Mouse (Mus musculus): ENCODE results near the gene Csmd2. TPM values are rescaled to one million over a fixed set of nuclear protein-coding genes. Genes with fewer than 3 reads are reported as not detected.
"Not testable (repeated sequence)": the region's sequence is repeated elsewhere in the genome, so short reads cannot be mapped to it uniquely, and the experiment has no call there.

Gene Csmd2
- polyA plus RNA-seq, 1 experiment from 2014 or later, result 4.3 TPM

GRCm38 (mm10) chr4:128594062-128594461 is 606.4 kb downstream of the Csmd2 start:
- 98% methylated on average over 5 of the region's 5 CpGs for WGBS
- H3K36me3 ChIP-seq (replicated peaks), result peaks cover 33% of the 10 kb centered on the region

DNA sequence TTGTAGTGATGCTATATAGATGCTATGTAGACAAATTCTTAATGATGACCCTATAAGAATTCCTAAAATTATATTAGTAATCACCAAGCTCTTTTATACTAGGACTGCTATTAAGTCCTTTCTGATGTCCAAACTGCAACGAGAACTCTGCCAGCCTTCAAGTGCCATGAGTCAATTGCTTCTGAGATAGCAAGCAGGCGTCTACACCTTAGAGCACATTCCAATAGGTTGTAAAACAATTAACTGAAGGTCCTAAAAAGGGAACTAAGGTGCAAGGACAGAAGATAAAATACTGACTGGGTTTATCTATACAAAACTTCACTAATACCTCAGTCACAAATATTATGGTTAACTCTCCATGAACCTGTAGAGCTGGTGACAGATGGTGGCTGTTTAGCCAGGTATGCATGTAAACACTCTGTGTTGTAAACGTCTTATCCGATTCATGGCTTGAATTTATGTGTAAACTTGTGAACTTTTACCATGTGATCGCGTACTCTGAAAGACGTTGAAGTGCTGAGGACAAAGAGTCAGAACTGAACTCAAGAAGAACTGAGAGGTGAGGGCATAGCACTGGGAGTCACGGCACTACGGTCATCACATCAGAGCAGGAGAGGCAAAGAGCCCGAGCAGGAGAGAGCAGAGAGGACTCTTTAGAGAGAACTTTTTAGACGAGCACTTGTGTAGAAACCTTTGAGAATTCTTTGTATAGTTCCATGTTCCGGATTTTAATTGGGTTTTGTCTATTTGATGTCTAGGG is 610.3 kb downstream of the Csmd2 start:
- no peak for ATAC-seq (ENCODE audit: low FRiP score)
- no peak overlapping the region for H3K27ac ChIP-seq
- peaks cover 27% of the 10 kb centered on the region for H3K36me3 ChIP-seq (replicated peaks)
- 91% methylated on average over 12 of the region's 12 CpGs for WGBS
- no peaks in the 10 kb centered on the region for H3K27me3 ChIP-seq
- no peak overlapping the region for H3K9ac ChIP-seq
- H3K9me3 ChIP-seq, result no peaks in the 10 kb centered on the region
- no peaks in the 10 kb centered on the region for H3K4me1 ChIP-seq
- no peak overlapping the region for H3K4me2 ChIP-seq
- no peak overlapping the region for H3K4me3 ChIP-seq (replicated peaks)

More at GRCm38 (mm10) chr4:128594062-128594461, 606.4 kb downstream of the Csmd2 start:
- Histone ChIP-seq H3K4me2 (no peak overlapping the region), H3K27me3 (no peaks in the 10 kb centered on the region), H3K9me3 (no peaks in the 10 kb centered on the region), H3K4me3 (replicated peaks) (no peak overlapping the region), H3K9ac (no peak overlapping the region), H3K27ac (no peak overlapping the region), H3K4me1 (no peaks in the 10 kb centered on the region)
- ATAC-seq (ENCODE audit: low FRiP score), result no peak

DNA sequence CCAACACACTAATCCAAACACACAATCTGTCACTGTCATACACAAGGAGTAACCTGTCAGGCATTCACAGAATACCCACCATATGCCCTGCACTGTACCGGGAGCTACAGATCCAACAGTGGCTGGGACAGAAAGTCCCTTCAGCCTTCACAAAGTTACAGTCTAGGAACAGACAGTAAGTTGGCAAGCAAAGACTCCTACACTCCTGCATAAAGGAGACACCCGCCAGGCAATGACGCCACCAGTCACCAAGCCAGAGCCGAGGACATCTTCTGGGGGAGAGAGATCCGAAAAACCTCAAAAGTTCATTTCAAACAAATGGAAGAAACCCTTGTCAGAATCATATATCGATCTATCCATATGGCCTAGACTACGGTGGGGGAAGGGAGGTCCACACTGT is 618.9 kb downstream of the Csmd2 start:
- Histone ChIP-seq H3K9me3 (no peaks in the 10 kb centered on the region), H3K27me3 (no peaks in the 10 kb centered on the region), H3K36me3 (replicated peaks) (peaks cover 29% of the 10 kb centered on the region), H3K4me3 (replicated peaks) (no peak overlapping the region), H3K27ac (no peak overlapping the region), H3K9ac (no peak overlapping the region), H3K4me2 (no peak overlapping the region), H3K4me1 (peaks cover 13% of the 10 kb centered on the region)
- no peak for ATAC-seq (ENCODE audit: low FRiP score)
- WGBS, result 97% methylated on average over 7 of the region's 7 CpGs

GRCm38 (mm10) chr4:128607661-128608060 is 620.0 kb downstream of the Csmd2 start:
- no peak overlapping the region for H3K27ac ChIP-seq
- peaks cover 13% of the 10 kb centered on the region for H3K4me1 ChIP-seq
- H3K9ac ChIP-seq, result no peak overlapping the region
- no peak overlapping the region for H3K4me2 ChIP-seq
- no peaks in the 10 kb centered on the region for H3K9me3 ChIP-seq
- peaks cover 21% of the 10 kb centered on the region for H3K36me3 ChIP-seq (replicated peaks)
- H3K27me3 ChIP-seq, result no peaks in the 10 kb centered on the region
- ATAC-seq (ENCODE audit: low FRiP score), result no peak
- no peak overlapping the region for H3K4me3 ChIP-seq (replicated peaks)
- WGBS, result 86% methylated on average over 11 of the region's 11 CpGs

- Histone ChIP-seq H3K4me2 (peak overlapping the region; percentile 77), H3K9me3 (no peaks in the 10 kb centered on the region), H3K4me1 (peaks cover 13% of the 10 kb centered on the region), H3K27ac (peak overlapping the region; percentile 31; the same call in 1 of the 2 replicates), H3K4me3 (replicated peaks) (peak overlapping the region; percentile 67), H3K27me3 (no peaks in the 10 kb centered on the region), H3K36me3 (replicated peaks) (peaks cover 4% of the 10 kb centered on the region), H3K9ac (peak overlapping the region; percentile 76)
- WGBS, result 11% methylated on average over 27 of the region's 27 CpGs
- peak; percentile 62 for ATAC-seq (ENCODE audit: low FRiP score)
Observed at GRCm38 (mm10) chr4:128609276-128609924, 621.7 kb downstream of the Csmd2 start.

DNA sequence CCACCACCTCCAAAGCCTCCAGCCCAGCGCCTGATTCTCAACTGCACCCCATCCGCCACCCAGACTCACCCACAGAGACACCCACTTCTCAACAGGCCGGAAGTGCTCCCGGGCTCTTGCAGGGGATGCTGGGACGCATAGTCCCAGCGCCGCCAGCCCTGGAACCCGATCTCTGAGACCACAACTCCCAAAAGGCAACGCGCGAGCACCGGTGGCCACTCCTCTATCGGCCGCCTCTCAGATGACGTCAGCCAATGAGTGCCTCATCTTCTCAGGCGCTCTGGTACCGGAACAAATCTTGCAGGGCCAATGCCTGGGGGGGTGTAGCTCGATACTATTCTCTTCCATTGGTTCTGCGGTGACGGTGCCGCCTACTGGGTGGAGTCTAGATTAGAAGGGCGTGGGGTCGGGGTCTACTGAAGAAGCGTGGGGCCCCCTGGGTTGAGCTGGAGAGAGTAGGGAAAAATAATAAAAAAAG is 622.3 kb downstream of the Csmd2 start, which contains the start of gene Zscan20:
TSS of gene Zscan20 (minus strand) at position 174 of the 478 bp plus-strand sequence.
- Histone ChIP-seq H3K27ac (peak within 1 kb of the TSS; percentile 31; the same call in 1 of the 2 replicates), H3K27me3 (no peaks in the 10 kb centered on the region), H3K9me3 (no peaks in the 10 kb centered on the region), H3K4me2 (peak within 1 kb of the TSS; percentile 77), H3K9ac (peak within 1 kb of the TSS; percentile 76), H3K36me3 (replicated peaks) (no peaks in the 10 kb centered on the region), H3K4me3 (replicated peaks) (peak within 1 kb of the TSS; percentile 67), H3K4me1 (peaks cover 13% of the 10 kb centered on the region)
- peak; percentile 97 for ATAC-seq (ENCODE audit: low FRiP score)
- under 1% methylated on average over 24 of the region's 24 CpGs for WGBS

- ATAC-seq (ENCODE audit: low FRiP score), result no peak
Observed at GRCm38 (mm10) chr4:128610706-128611105, 623.0 kb downstream of the Csmd2 start.

GRCm38 (mm10) chr4:128611726-128612125 is 624.1 kb downstream of the Csmd2 start:
- H3K4me2 ChIP-seq; ATAC-seq (ENCODE audit: low FRiP score); H3K36me3 ChIP-seq (replicated peaks); H3K27me3 ChIP-seq; H3K4me3 ChIP-seq (replicated peaks); H3K27ac ChIP-seq; H3K9me3 ChIP-seq; H3K9ac ChIP-seq: not testable (repeated sequence)
- WGBS, result 83% methylated on average over 3 of the region's 3 CpGs
- H3K4me1 ChIP-seq, result peaks cover 13% of the 10 kb centered on the region

More at GRCm38 (mm10) chr4:128610706-128611105, 623.0 kb downstream of the Csmd2 start:
- Histone ChIP-seq H3K9ac (no peak overlapping the region), H3K27ac (no peak overlapping the region), H3K4me2 (peak overlapping the region; percentile 77), H3K4me1 (peaks cover 13% of the 10 kb centered on the region), H3K4me3 (replicated peaks) (peak overlapping the region; percentile 67; the same call in 1 of the 2 replicates), H3K9me3 (no peaks in the 10 kb centered on the region), H3K27me3 (no peaks in the 10 kb centered on the region), H3K36me3 (replicated peaks) (no peaks in the 10 kb centered on the region)
- WGBS, result 29% methylated on average over 10 of the region's 10 CpGs

GRCm38 (mm10) chr4:128613326-128613725 is 625.7 kb downstream of the Csmd2 start:
- Histone ChIP-seq H3K9me3 (no peaks in the 10 kb centered on the region), H3K27me3 (peaks cover 14% of the 10 kb centered on the region), H3K4me1 (peaks cover 13% of the 10 kb centered on the region), H3K9ac (no peak overlapping the region), H3K4me2 (no peak overlapping the region), H3K36me3 (replicated peaks) (no peaks in the 10 kb centered on the region), H3K27ac (no peak overlapping the region), H3K4me3 (replicated peaks) (no peak overlapping the region)
- no peak for ATAC-seq (ENCODE audit: low FRiP score)
- WGBS, result 25% methylated on average over 8 of the region's 8 CpGs

DNA sequence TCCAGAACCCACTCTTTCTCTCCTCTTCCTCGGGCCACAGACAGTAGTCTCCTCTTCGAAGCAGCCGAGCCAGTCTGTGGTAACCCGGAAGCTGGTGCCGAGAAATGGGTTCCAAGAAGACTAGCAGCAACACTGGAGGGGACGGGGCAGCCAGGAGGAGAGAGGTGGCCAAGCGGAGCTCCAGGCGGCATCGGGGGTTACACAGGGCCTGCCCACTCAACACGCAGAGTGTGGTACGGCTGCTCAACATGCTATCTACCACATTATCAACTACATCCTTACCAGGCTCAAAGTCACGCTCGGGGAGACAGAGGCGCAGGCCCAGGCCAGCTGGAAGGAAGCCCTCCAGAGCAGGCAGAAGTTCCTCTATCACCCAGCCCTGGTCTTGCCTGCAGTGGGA is 628.1 kb downstream of the Csmd2 start:
- ATAC-seq (ENCODE audit: low FRiP score), result no peak
- Histone ChIP-seq H3K4me2 (no peak overlapping the region), H3K9ac (no peak overlapping the region), H3K4me1 (peaks cover 1% of the 10 kb centered on the region), H3K4me3 (replicated peaks) (no peak overlapping the region), H3K9me3 (no peaks in the 10 kb centered on the region), H3K36me3 (replicated peaks) (no peaks in the 10 kb centered on the region), H3K27ac (no peak overlapping the region), H3K27me3 (peaks cover 14% of the 10 kb centered on the region)
- WGBS, result 92% methylated on average over 14 of the region's 14 CpGs

Measured in forebrain, embryonic 12.5 days (tissue).